Mouse (Mus musculus) bone marrow macrophage, adult 2 months (primary cell): ENCODE data around the gene Mtmr11.

Experiments used
- CTCF ChIP-seq: IDR thresholded peaks from 2 replicates; pipeline ENCODE4 v1.5.1; 2012; ENCODE audit warnings: low read depth, mild to moderate bottlenecking, low read length, moderate library complexity
- POLR2A ChIP-seq: IDR thresholded peaks from 2 replicates; pipeline ENCODE4 v1.6.1; 2012; ENCODE audit warnings: mild to moderate bottlenecking, low read depth, low read length, borderline replicate concordance

DNA sequence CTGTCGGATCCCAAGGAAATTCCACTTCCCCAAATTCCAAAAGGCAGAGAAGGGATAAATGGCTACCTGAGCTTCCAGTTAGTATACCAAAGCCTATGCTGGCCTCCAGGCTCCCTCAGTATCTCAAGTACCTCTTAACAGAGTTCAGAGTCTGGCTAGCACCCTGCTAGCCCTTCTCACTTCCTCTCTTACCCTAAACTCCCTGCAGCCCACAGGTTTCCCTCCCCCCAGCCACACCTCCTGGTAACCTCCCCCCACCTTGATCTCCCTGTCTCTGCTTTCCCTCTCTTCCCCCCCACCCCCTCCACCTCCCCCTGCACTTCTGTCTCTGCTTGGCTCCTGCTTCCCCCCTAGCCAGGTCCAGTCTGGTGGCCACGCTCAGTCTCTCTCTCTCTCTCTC is 37.9 kb downstream of the Mtmr11 start:
- TF ChIP-seq CTCF, result no peak
- TF ChIP-seq POLR2A, result no peak
